Mouse (Mus musculus) urinary bladder, postnatal 10 days (tissue): Measurements from ENCODE around the gene Zbtb17.

Experiments
- DNase-seq: peaks from one replicate; pipeline ENCODE4 v3.0.0; 2022; ENCODE audit warnings: low spot score

The Zbtb17 gene

GRCm38 (mm10) chr4:141488670-141489069 is 44.2 kb downstream of the Zbtb17 start:
- no peak for DNase-seq

DNA sequence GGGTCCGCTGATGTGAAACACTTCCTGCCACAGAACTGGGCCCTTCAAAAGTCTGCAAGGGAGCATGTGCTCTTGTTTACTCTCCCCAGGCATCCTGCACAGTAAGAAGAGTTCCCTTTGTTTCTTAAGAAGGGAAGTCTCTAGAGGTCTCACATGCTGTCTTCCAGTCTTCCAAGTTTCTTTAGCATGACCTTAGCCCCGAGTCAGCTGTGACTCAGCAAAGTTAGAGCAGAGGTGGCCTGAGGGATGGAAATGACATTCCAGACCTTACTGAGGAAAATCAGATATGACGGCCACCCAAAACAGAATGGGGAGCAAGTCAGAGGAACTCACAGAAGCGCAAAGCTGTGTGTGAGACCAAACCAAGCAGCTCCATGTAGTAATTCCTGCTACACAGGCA is 56.2 kb downstream of the Zbtb17 start:
- DNase-seq: no peak

DNA sequence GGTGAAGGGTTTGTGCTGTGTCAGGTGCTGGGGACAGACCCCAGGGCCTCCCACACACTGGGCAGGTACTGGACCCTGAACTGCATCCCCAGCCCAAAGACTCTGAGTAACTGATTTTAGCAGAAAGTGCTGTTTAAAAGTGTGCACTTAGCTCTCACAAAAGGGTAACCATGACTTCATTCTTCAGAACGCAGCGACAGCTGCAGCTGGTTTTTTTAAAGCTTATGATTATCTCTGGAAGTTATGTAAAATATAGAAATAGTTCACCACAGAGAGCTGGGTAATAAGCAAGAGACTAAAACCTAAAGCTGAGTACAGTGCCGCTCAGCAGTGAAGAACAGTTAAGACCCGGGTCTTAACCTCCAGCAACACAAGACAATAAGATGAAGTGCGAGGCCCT is 56.6 kb downstream of the Zbtb17 start:
- no peak for DNase-seq

GRCm38 (mm10) chr4:141502723-141503122 is 58.3 kb downstream of the Zbtb17 start:
- DNase-seq: no peak

DNA sequence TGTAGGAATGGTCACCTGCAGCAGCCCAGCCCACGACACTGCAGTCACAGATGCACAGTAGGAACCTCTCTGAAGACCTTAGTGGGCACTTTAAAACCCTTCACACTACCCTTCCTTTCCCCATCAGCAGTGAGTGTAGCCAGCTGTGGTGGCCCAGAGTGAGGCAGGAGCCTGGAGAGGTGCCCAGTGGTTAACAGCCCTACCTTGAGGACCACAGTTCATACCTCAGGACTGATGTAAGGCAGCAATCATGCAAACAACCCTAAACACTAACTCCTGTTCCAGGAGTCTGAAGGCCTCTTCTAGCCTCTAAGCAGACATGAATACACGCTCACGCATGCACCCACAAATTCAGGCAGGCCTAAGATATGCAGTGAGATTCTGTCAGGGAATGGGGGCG is 60.0 kb downstream of the Zbtb17 start:
- no peak for DNase-seq

- no peak for DNase-seq
Measured at GRCm38 (mm10) chr4:141505810-141506209, 61.4 kb downstream of the Zbtb17 start.

DNA sequence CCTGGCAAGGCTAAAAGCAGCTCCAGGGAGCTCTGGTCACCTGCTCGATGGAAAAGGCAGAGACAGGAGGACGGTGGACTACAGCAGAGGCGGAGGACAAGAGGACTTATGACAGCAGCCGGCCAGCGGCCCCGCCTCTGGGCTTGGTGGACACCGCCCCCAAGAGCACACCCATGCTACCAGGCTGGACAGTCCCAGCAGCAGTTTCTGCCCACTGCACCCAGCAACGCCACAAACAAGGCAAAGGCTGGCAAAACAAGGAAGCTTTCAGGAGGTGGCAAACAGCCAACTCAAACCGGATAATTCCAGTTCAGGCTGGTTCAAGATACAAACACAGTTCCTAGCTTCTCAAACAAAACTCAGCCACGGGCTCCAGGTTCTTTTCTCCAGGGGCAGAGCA is 61.9 kb downstream of the Zbtb17 start:
- peak; percentile 48 for DNase-seq

GRCm38 (mm10) chr4:141506893-141507292 is 62.4 kb downstream of the Zbtb17 start:
- no peak for DNase-seq

DNA sequence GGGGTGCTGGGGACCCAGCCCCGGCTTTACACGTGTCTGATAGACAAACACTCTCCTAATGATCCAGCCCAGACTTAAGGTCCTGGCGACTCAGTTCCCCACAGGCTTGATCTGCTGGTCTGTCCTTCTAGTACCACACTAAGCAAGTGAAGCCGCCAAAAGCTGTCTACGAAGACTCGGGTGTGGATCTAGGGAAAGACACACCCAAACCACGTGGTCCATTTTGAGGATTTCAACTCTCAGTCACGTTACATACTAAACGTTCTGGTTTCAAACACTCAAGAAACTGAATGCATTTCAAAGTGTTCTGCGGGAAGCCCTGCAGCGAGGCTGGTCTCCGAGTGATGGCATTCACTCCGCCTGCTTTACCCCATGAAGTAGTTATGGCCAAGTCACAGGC is 66.0 kb downstream of the Zbtb17 start:
- no peak for DNase-seq

DNA sequence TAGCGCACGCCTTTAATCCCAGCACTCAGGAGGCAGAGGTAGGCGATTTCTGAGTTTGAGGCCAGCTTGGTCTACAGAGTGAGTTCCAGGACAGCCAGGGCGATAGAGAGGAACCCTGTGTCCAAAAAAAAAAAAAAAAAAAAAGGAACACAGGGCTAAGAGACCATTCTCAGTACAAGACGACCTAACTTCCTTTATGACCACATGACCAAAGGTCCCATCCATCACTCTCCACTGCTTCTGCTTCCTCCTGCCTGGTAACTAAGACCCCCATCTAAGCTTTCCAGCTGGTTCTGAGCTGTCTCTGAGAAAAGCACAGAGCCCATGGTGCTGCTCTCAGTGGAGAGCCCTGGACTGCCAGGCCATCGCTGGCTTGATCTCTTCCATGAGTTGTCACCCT is 67.7 kb downstream of the Zbtb17 start:
- DNase-seq: no peak

- no peak for DNase-seq
Measured at GRCm38 (mm10) chr4:141514179-141514641, 69.8 kb downstream of the Zbtb17 start.
